Mouse (Mus musculus) midbrain, postnatal 0 days (tissue): Measurements from ENCODE around the gene Boc. TPM values are rescaled to one million over a fixed set of nuclear protein-coding genes. Genes with fewer than 3 reads are reported as not detected.

Source experiments
- ATAC-seq: fragments of 200-750 bp; cut with Nextera tagmentation; 2 replicates; pipeline ENCODE4 v1.8.0; 2017; ENCODE audit warnings: moderate number of reproducible peaks, mild to moderate bottlenecking, moderate TSS enrichment, moderate library complexity; ENCODE audit not compliant: low FRiP score
- DNase-seq: peaks from one replicate; pipeline ENCODE4 v3.0.0-alpha.2; 2015; ENCODE audit warnings: low spot score
- H3K27ac ChIP-seq: fragments of 300-500 bp; sonication (generic); 2 replicates; pipeline ENCODE4 v1.5.1; 2014; ENCODE audit warnings: low read depth, mild to moderate bottlenecking, low read length, mixed read lengths
- H3K27me3 ChIP-seq: fragments of 300-500 bp; sonication (generic); 2 replicates; pipeline ENCODE4 v1.6.1; 2014; ENCODE audit warnings: low read length, control low read depth, mixed read lengths; ENCODE audit not compliant: insufficient read depth
- H3K36me3 ChIP-seq: fragments of 300-500 bp; sonication (generic); 2 replicates; pipeline ENCODE4 v1.6.1; 2014; ENCODE audit warnings: low read length, control low read depth, mixed read lengths; ENCODE audit not compliant: insufficient read depth
- H3K4me1 ChIP-seq: fragments of 300-500 bp; sonication (generic); 2 replicates; pipeline ENCODE4 v1.6.1; 2014; ENCODE audit warnings: mild to moderate bottlenecking, control low read depth, antibody characterized with exemption, low read length, mixed read lengths; ENCODE audit not compliant: insufficient read depth
- H3K4me2 ChIP-seq: fragments of 300-500 bp; sonication (generic); 2 replicates; pipeline ENCODE4 v1.6.1; 2014; ENCODE audit warnings: low read depth, mild to moderate bottlenecking, low read length, mixed read lengths; ENCODE audit not compliant: poor library complexity, severe bottlenecking
- H3K4me3 ChIP-seq: fragments of 300-500 bp; sonication (generic); 2 replicates; pipeline ENCODE4 v1.5.1; 2014; ENCODE audit warnings: low read depth, mild to moderate bottlenecking, low read length, moderate library complexity
- H3K9ac ChIP-seq: fragments of 300-500 bp; sonication (generic); replicated peaks from 2 replicates; pipeline ENCODE4 v1.6.1; 2014; ENCODE audit warnings: mild to moderate bottlenecking, low read length, moderate library complexity, mixed read lengths; ENCODE audit not compliant: poor library complexity, severe bottlenecking
- H3K9me3 ChIP-seq: fragments of 300-500 bp; sonication (generic); 2 replicates; pipeline ENCODE4 v1.6.1; 2016; ENCODE audit warnings: low read length, control low read depth
- CTCF ChIP-seq: IDR thresholded peaks from 2 replicates; pipeline ENCODE4 v1.5.1; 2016; ENCODE audit warnings: antibody characterized with exemption, mild to moderate bottlenecking
- WGBS: fragments of 180-500 bp; shearing (Covaris S2); extraction: QIAGEN DNeasy Blood & Tissue Kit; methylation state at CpG from one replicate; pipeline ENCODE4 v1.1.7; 2014; 5-methylcytosine and 5-hydroxymethylcytosine counted together
- polyA plus RNA-seq: library from polyadenylated mRNA; unstranded; fragments of >200 nt; fragmentation: Nextera tagmentation; extraction: Ambion mirVana; gene quantifications from 2 replicates; pipeline ENCODE4 v1.2.1, GENCODE M21; 2015
- total RNA-seq: library from RNA; depleted of rRNA; stranded (reverse); fragments of >200 nt; gene quantifications from 2 replicates; pipeline ENCODE4 v1.2.3, GENCODE M21; 2014

Gene Boc
- total and polyA plus RNA-seq, 2 experiments from 2014 or later: 2.7 to 24.9 TPM

DNA sequence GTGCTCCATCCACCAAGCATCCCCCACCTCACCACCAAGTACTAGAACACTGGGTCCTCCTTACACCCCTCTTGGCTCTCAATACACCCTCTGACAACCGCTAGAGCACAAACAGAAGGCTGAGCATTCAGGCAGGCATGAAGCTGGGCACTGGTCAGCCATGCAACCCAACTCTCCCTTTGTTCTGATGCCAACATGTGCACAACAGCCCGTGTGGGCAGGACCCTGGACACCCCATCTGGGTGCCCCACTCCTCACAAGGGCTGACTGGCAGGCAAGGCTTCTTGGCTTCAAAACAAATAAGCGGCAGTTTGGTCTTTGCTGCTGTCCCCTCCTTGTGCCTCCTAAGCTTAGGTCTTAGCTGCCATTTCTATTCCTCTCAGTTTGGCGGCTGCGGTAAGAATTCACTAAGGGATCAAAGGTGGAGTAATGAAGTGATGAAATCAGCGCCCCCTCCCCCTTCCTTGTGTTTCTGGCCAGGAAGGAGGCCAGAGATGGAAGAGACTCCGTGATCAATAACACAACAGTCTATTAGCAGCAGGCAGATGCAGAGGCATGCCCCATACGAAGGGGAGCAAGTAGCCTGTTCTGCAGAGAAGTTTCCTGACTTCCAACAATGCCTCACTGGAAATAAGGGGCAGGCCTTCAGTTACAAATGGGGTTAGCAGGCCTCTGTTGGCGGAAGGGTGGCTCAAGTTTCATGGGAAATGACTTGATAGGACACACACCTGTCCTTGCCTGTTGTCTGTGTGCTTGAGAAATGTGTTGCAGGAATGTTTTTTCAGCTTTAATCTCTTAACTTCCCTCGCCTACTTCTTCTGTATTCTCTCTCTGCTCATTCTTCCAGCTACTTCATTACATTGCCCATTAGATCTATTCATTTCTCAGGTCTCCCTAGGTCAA lies 51.4 kb downstream of the Boc start:
- H3K27me3 ChIP-seq: no peaks in the 10 kb centered on the region
- H3K9ac ChIP-seq: no peak overlapping the region
- TF ChIP-seq CTCF: no peak
- no peaks in the 10 kb centered on the region for H3K9me3 ChIP-seq
- WGBS: 62% methylated on average over 10 of the region's 10 CpGs
- peak overlapping the region; percentile 26; the same call in 1 of the 2 replicates for H3K27ac ChIP-seq
- peak; percentile 89 for DNase-seq
- H3K4me1 ChIP-seq: no peaks in the 10 kb centered on the region
- no peaks in the 10 kb centered on the region for H3K36me3 ChIP-seq
- no peak overlapping the region for H3K4me3 ChIP-seq
- H3K4me2 ChIP-seq: no peak overlapping the region
- ATAC-seq: peak; percentile 83

DNA sequence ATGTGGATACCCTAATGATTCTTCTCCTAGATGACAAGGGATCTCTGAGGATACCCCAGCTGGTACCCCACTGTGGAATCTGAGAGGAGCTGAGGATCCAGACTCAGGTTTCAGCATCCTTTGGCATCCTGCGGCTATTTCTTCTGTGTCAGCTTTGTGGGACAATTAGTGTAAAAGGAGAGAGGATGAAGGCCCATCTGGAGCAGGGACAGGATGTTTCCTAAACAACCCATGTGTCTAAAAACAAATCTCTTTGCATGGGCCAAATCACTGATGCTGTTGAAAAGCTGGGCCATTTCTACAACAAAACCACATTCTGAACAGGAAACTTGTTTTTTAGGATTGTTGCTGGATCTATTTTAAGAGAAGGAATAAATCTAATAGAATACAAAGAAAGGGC lies 53.5 kb downstream of the Boc start:
- Histone ChIP-seq H3K27me3 (no peaks in the 10 kb centered on the region), H3K9ac (no peak overlapping the region), H3K4me3 (no peak overlapping the region), H3K9me3 (no peaks in the 10 kb centered on the region), H3K36me3 (no peaks in the 10 kb centered on the region), H3K27ac (no peak overlapping the region), H3K4me2 (no peak overlapping the region), H3K4me1 (no peaks in the 10 kb centered on the region)
- ATAC-seq: no peak
- TF ChIP-seq CTCF: no peak
- no peak for DNase-seq
- 91% methylated on average over 1 of the region's 1 CpGs for WGBS

DNA sequence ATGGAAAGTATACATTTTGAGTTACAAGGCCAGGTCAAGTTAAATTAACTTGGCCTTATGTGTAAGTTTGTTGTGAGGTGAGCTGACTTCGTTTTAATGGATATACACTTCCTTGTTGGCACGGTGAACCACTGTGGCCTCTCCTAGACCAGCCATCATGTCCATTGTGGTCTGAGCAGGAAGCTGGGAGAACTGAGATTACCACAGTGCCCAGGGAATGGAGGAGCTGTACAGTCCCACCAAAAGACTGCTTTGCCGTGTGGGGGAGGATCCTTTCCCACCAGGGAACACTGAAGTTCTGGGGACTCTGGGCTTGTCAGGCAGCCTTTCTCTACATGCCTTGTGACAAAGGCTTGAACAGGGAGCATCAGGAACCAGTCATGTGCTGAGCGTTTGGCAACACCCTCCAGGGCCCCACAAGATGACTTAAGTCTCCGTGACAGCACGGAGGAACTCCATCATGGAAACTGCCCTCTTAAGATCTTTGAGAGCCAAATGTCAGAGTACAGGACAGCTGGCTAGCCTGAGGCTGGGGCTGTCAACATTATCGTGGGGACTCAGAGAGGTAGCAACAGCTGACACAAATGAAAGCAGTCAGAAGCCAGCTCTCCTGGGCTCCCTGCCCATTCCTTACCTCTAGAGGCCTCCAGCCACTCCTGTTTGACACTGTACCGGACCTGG lies 55.7 kb downstream of the Boc start:
- no peak overlapping the region for H3K9ac ChIP-seq
- H3K27me3 ChIP-seq: no peaks in the 10 kb centered on the region
- ATAC-seq: peak; percentile 67; the same call in 1 of the 2 replicates
- TF ChIP-seq CTCF: no peak
- H3K9me3 ChIP-seq: no peaks in the 10 kb centered on the region
- no peaks in the 10 kb centered on the region for H3K4me1 ChIP-seq
- H3K27ac ChIP-seq: no peak overlapping the region
- H3K4me3 ChIP-seq: no peak overlapping the region
- WGBS: 51% methylated on average over 8 of the region's 8 CpGs
- H3K4me2 ChIP-seq: no peak overlapping the region
- DNase-seq: peak; percentile 86
- 0 out of 2 replicates have a peak, but pooled peaks cover 5% of the 10 kb centered on the region for H3K36me3 ChIP-seq

DNA sequence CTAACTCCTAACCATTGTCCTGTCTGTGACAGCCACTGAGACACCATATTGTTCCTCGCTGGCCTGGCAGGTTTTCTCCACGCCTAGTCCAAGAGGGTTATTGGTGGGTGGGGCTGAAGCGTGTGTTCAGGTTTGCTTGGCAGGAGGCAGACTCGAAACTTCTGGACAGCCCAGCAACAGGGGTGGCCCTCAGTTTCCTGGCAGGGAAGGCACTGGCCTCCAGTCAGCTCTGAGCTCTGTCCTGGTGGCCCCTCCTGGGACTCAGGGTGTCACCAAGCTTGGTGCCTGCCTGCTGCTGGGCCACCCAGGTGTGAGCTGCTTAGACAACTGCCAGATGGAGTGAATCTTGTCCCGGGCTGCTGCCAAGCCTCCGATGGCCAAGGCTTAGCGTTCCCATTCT lies 56.4 kb downstream of the Boc start:
- WGBS: 67% methylated on average over 7 of the region's 7 CpGs
- 0 out of 2 replicates have a peak, but pooled peaks cover 5% of the 10 kb centered on the region for H3K36me3 ChIP-seq
- H3K9ac ChIP-seq: no peak overlapping the region
- ATAC-seq (no peak; the same call in 1 of the 2 replicates), DNase-seq (peak; percentile 63)
- H3K27me3 ChIP-seq: no peaks in the 10 kb centered on the region
- no peak overlapping the region for H3K4me2 ChIP-seq
- H3K4me1 ChIP-seq: no peaks in the 10 kb centered on the region
- H3K27ac ChIP-seq: no peak overlapping the region
- no peaks in the 10 kb centered on the region for H3K9me3 ChIP-seq
- no peak overlapping the region for H3K4me3 ChIP-seq
- TF ChIP-seq CTCF: no peak

DNA sequence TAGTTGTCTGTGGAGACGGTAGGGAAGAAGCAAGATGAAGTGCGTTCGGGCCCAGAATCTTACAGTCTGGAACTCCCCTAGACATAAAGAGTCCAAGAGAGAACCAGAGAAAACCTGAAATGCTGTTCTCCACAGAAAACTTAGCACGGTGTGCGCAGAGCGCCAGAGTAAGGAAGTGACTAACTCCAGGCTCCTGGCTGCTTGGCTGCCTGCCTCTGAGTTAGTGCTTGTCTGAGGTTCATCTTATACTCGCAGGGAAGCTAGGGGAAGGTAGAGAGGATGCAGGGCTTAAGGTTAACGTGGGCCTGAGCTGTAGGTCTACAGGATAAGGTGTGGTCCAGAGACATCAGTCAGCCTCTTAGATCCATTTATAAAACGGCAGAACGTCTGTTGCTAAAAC lies 56.9 kb downstream of the Boc start:
- DNase-seq (no peak), ATAC-seq (no peak)
- Histone ChIP-seq H3K9me3 (no peaks in the 10 kb centered on the region), H3K27me3 (no peaks in the 10 kb centered on the region), H3K4me1 (no peaks in the 10 kb centered on the region), H3K4me3 (no peak overlapping the region), H3K9ac (no peak overlapping the region), H3K4me2 (no peak overlapping the region), H3K36me3 (0 out of 2 replicates have a peak, but pooled peaks cover 5% of the 10 kb centered on the region), H3K27ac (no peak overlapping the region)
- no peak for TF ChIP-seq CTCF
- 92% methylated on average over 10 of the region's 10 CpGs for WGBS

DNA sequence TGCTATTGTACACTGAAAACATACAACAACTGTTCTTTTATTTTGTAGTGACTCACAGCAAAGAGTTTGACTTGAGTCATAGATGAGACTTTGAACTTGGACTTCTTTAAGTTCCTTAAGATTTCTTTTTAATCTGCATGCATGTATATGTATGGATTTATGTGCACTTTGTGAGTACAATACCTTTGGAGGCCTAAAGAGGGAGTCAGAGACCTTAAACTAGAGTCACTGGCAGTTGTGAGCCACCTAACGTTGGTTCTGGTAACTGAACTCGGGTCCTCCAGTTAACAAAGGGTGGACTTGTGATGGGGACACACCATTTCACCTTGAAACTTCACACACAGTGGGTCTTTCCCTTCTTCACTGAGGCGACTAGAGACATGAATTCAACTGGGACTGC lies 60.2 kb downstream of the Boc start:
- Histone ChIP-seq H3K36me3 (0 out of 2 replicates have a peak, but pooled peaks cover 5% of the 10 kb centered on the region), H3K4me1 (no peaks in the 10 kb centered on the region), H3K4me3 (no peak overlapping the region), H3K27me3 (no peaks in the 10 kb centered on the region), H3K4me2 (no peak overlapping the region), H3K9ac (no peak overlapping the region), H3K9me3 (no peaks in the 10 kb centered on the region), H3K27ac (no peak overlapping the region)
- TF ChIP-seq CTCF: no peak
- 86% methylated on average over 3 of the region's 3 CpGs for WGBS
- DNase-seq (no peak), ATAC-seq (no peak)
